Mouse (Mus musculus) central nervous system, embryonic 11.5 days (tissue): ENCODE data around the gene Gm49361. TPM values are rescaled to one million over a fixed set of nuclear protein-coding genes. Genes with fewer than 3 reads are reported as not detected.

Experiments
- polyA plus RNA-seq: library from polyadenylated mRNA; depleted of rRNA; stranded (reverse); fragments of >200 nt; gene quantifications from 2 replicates; pipeline ENCODE4 v1.2.3, GENCODE M21; 2012; rRNA removed

Gene Gm49361
- polyA plus RNA-seq: 0.02 and 0.04 TPM in 2 replicates

GRCm38 (mm10) chr14:57746001-57746771 lies at the start of gene Gm49361:
TSS of gene Gm49361 (minus strand) at chr14:57746103.

GRCm38 (mm10) chr14:57758237-57758636 lies 12.3 kb upstream of the Gm49361 start, which contains the start of gene Lats2:
TSS of gene Lats2 (minus strand) at chr14:57758388.

GRCm38 (mm10) chr14:57664822-57665627 lies 80.9 kb downstream of the Gm49361 start, which contains the start of gene Xpo4:
TSS of gene Xpo4 (minus strand) at chr14:57665430.

Other genes starting within 250 kb of the Gm49361 start
- 3.1 and 5.6 TPM in 2 replicates for gene Il17d, start 221.3 kb downstream of the Gm49361 start, polyA plus RNA-seq
- 29.9 and 45.8 TPM in 2 replicates for gene Eef1akmt1, start 174.5 kb downstream of the Gm49361 start, polyA plus RNA-seq
- gene Xpo4, start 80.7 kb downstream of the Gm49361 start, polyA plus RNA-seq: 12.4 and 20.2 TPM in 2 replicates
- 13.1 and 19.3 TPM in 2 replicates for gene Lats2, start 12.3 kb upstream of the Gm49361 start, polyA plus RNA-seq
- gene Sap18, start 52.1 kb upstream of the Gm49361 start, polyA plus RNA-seq: 53.2 and 109 TPM in 2 replicates
- gene Ska3, start 80.1 kb upstream of the Gm49361 start, polyA plus RNA-seq: 22.7 and 24.1 TPM in 2 replicates
- gene Mrpl57, start 80.1 kb upstream of the Gm49361 start, polyA plus RNA-seq: 48.4 and 60.5 TPM in 2 replicates
- gene Zdhhc20, start 144.2 kb upstream of the Gm49361 start, polyA plus RNA-seq: 15.5 and 34.0 TPM in 2 replicates